Mouse (Mus musculus) A20 (cell line): Measurements from ENCODE around the gene Scrt2.

Experiments
- DNase-seq: peaks from one replicate; pipeline ENCODE4 v3.0.0-alpha.2; 2011; ENCODE audit warnings: low read depth, low spot score

Gene Scrt2

DNA sequence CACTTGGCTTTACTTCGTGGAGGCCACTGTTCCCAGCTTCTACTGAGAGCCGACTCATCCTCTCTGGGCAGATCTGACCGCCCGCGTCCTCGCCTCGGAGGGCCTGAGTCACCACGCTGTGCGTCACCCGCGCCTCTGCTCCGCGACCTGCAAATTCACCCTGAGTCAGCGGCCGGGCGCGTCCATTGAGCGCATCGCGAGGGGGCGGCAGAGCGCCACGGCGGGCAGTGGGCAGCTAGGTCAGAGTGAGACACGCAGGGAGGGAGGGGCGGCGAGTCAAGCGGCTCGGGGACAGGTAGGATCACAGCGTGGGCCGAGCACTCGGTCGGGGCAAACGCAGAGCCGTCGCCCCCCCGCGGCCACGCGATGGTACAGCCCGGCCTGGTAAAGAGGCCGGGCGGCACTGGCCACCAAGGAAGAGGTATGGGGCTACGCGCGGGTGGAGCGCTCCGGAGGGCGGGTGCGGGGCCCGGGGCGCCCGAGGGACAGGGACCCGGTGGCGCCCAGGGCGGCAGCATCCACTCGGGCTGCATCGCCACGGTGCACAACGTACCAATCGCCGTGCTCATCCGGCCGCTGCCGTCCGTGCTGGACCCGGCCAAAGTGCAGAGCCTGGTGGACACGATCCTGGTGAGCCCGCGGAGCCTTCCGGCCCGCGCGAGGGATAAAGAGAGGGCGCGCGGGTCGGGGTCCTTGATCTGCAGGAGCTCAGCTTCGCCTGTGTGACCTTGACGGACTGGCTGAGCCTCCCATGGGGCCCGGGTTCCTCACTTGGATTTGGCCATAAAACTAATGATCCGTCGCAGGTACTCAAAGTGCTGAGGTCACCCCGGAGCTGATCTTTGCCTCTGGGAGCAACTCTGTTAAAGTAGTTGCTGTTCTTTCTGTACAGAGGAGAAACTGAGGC lies 24.2 kb downstream of the Scrt2 start, which contains the start of gene Srxn1:
Srxn1 (plus strand) TSS at position 199 of the 907 bp plus-strand sequence.
- no peak for DNase-seq

- DNase-seq = no peak
These were observed 24.9 kb downstream of the Scrt2 start for GRCm38 (mm10) chr2:152106225-152106595.

DNA sequence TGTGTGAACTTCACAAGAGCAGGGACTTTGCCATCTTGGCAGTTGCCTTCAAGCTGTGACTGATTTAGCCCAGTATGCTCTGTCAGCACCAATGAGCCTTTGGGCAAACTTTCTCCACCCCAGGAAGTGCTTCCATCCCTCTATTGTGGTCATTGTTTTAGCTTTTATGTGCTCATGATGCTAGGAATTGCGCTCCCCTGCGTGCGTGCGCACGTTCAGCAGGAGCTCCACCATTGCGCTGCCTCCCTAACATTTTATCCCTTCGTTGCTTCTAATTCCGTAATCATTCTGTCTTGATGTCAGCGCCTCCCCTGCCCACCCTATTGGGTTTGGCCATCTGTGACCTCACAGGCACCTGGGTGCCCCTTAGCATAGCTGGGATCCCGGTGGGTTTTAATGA lies 25.3 kb downstream of the Scrt2 start:
- no peak for DNase-seq

- no peak for DNase-seq
These were observed 27.4 kb downstream of the Scrt2 start for GRCm38 (mm10) chr2:152108702-152109101.

- no peak for DNase-seq
These were observed 28.1 kb downstream of the Scrt2 start for GRCm38 (mm10) chr2:152109386-152109785.

GRCm38 (mm10) chr2:152111311-152111710 lies 30.0 kb downstream of the Scrt2 start:
- no peak for DNase-seq

DNA sequence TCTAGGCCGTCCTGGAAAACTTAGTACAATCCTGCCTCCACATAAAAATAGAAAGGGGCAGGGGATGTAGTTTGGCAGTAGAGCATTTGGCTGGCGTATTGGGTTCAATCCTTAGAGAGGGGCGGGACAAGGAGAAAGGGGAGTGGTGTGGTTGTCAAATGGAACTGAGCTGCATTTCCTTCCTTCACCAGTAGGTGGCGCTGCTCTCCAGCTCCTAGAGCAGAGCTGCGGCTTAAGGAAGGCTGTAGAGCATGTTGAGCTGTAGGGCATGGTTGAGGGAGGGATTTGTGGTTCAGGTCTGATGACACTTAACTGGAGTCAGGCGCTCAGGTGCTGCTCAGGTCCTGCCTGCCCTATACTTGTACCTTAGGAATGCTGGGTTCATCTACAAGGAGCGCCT lies 30.6 kb downstream of the Scrt2 start:
- peak; percentile 82 for DNase-seq

DNA sequence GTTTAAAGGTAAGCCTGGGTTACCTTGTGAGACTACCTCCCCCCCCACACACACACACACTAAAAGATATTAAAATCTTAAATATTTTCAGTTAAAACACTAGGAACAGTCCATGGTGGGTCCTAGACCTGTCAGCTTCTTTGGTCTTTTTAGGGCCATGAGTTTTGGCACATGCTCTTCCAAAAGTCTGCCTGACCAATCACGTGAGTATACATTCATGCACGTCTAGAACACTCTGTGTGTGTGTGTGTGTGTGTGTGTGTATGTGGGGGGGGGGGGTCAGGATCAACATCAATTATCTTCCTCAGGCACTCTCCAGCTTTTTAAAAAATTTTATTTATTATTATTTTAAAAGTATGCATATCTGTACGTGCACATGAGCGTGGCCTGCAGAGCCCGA lies 31.2 kb downstream of the Scrt2 start:
- DNase-seq = no peak

- DNase-seq = no peak
These were observed 31.6 kb downstream of the Scrt2 start for GRCm38 (mm10) chr2:152112970-152113369.

DNA sequence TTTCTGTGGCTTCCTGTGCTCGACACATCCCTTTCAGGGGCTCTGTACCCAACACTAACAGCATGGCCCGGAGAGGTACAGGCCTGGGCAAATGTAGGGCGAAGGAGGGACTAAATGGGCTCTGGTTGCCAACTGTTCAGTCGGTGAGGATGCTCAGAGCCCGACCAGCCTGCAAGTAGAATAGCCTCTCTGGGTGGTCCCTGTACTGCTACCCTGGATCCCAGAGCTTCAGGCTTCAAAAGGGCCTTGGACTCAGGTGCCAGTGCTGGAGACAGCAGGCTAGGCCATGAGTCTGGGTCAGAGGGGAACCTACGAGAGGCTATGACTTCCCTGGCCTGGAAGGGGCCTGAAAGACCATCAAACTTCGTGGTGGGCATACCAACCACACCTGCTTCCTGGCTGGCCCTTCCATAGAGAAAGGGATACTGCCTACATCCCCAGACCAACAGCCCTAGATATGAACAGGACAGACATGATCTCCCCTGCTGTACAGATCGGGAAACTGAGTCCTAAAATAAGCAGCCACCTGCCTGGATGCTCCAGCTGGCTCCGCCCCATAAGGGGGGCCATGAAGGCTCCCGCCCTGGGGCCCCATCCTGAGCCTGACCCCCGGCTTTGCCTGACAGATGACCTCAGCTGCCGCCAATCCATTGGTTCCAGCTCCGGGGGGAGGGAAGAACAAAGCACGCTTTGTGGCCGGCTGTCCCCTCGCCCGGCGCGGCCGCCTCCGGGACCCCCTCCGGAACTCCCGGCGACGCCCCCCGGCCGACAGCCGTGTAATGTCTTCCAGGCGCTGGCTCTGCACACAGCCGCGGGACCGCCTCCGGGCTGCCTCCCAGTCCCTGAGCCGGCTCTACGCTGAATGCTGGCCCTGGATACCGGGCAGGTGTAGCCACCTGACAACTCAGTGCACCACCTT lies 33.0 kb downstream of the Scrt2 start:
- DNase-seq = no peak

DNA sequence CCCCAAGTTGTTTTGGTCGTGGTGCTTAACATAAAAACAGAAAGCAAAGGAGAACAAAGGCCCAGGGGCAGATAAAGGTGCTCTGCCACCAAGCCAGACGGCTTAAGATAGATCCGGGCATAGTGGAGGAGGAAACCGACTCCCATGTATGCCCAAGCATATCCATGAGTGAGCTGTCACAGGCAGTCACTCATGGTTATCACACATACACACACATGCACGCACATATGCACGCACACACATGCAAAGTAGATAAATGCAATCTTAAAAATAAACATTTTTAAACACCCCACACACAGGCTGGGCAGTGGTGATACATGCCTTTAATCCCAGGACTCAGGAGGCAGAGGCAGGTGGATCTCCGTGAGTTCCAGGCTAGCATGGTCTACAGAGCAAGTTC lies 36.4 kb downstream of the Scrt2 start:
- DNase-seq = no peak

DNA sequence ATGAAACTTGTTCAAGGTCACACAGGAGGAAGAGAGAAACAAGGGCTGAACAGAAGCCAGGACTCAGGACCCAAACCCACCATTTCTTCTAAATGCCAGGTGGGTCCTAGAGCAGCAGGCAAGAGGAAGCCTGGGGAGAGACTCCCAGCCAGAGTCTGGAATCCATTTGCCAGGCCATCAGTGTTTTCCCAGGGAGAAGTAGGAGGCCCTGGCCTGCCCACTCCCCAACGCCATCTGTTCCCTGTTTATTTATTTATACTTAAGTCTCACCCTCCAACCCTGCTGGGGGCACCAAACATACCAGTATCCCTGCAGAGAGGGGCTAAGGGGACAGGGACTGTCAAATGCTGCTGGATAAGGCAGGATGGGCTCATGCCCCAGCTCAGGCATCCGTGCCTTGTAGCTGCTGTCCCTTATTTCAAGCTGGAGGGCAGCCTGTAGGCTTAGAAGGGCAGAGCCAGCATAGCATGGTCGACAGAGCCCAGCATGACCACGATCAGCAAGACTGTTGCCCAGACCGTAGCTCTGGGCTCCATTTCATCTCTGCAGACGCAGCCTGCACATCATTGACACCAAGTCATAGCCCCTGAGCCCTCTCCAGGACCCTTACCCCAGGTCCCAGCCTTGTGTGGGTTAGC lies 38.0 kb downstream of the Scrt2 start:
- no peak for DNase-seq

DNA sequence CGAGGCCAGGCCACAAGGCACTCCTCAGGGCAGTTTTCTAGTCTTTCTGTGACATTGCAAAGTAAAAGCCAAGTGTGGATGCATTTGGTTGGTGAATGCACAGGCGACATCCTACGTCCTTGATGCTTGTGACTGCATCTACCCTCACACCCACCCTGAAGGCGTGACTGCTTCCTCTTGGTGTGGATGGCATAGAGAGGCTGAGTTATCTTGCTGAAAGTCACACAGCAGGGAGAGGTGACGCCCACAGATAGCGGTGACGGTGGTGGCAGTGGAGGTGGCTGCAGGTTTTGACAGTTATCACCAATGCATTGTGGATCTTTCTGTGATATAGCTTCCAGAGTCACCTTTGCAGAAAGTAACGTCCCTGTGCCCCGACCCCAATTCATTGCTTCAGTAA lies 41.6 kb downstream of the Scrt2 start:
- no peak for DNase-seq

GRCm38 (mm10) chr2:152128597-152128996 lies 47.3 kb downstream of the Scrt2 start:
- peak; percentile 11 for DNase-seq

- no peak for DNase-seq
These were observed 48.4 kb downstream of the Scrt2 start for GRCm38 (mm10) chr2:152129778-152130177.

- DNase-seq = no peak
These were observed 50.7 kb downstream of the Scrt2 start for GRCm38 (mm10) chr2:152132016-152132415.

DNA sequence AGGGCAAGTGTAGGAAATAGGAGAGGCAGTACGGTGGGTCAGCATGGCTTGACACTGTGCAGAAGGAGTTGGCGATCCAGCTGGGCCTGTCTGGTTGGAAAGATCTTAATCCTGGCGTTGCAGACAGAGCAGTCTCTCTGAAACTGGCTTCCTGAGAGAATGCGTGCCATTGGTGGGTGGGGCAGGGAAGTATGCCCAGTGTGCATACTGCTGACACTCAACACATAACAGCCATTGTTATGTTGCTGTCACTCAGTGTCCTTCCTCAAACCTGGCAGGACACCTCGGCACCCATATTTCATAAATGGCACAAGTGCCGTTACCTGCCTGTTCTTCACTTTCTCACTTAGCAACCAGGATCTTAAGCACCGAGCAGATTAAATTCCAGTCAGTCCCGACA lies 51.4 kb downstream of the Scrt2 start:
- no peak for DNase-seq

- no peak for DNase-seq
These were observed 58.1 kb downstream of the Scrt2 start for GRCm38 (mm10) chr2:152139191-152139987.

DNA sequence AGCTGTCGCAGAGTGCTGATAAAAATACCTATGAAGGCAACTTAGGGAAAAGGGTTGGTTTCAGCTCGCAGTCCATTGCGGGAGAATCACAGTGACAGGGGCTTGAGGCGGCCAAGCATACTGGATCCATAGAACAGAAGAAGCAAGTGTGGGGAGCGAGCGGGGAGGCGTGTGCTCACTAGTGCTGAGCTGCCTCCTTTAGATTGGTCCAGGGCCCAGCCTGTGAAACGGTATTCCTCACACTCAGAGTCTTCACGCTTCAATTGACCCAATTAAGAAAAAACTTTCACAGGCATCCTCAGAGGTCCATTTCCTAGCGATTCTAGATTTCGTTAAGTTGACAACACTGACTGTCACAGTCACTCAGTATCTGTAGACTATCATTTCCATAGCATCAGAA lies 59.6 kb downstream of the Scrt2 start:
- DNase-seq = no peak

- no peak for DNase-seq
These were observed 60.2 kb downstream of the Scrt2 start for GRCm38 (mm10) chr2:152141491-152141890.

- DNase-seq = no peak
These were observed 60.7 kb downstream of the Scrt2 start for GRCm38 (mm10) chr2:152142046-152142445.
